Mouse (Mus musculus) right cerebral cortex, adult 18-20 months (tissue): ENCODE data around the gene Itln1.

Source experiments
- DNase-seq: peaks from one replicate; pipeline ENCODE4 v3.0.0; 2022; ENCODE audit warnings: mixed read lengths

Gene Itln1

GRCm38 (mm10) chr1:171535194-171535593 is at the start of gene Itln1:
TSS of gene Itln1 (minus strand) at chr1:171535294.
- no peak for DNase-seq

- no peak for DNase-seq
Measured at GRCm38 (mm10) chr1:171584584-171584983, 49.5 kb upstream of the Itln1 start.

GRCm38 (mm10) chr1:171577168-171577567 is 42.1 kb upstream of the Itln1 start:
- DNase-seq = no peak

GRCm38 (mm10) chr1:171568436-171568835 is 33.3 kb upstream of the Itln1 start:
- no peak for DNase-seq

- no peak for DNase-seq
Measured at GRCm38 (mm10) chr1:171566777-171567176, 31.7 kb upstream of the Itln1 start.

GRCm38 (mm10) chr1:171565888-171566287 is 30.8 kb upstream of the Itln1 start:
- DNase-seq = no peak

- DNase-seq = no peak
Measured at GRCm38 (mm10) chr1:171564247-171564646, 29.2 kb upstream of the Itln1 start.

GRCm38 (mm10) chr1:171563042-171563441 is 27.9 kb upstream of the Itln1 start:
- DNase-seq = no peak

- no peak for DNase-seq
Measured at GRCm38 (mm10) chr1:171561639-171562225, 26.6 kb upstream of the Itln1 start.

GRCm38 (mm10) chr1:171561200-171561599 is 26.1 kb upstream of the Itln1 start:
- no peak for DNase-seq

GRCm38 (mm10) chr1:171560262-171560661 is 25.2 kb upstream of the Itln1 start:
- no peak for DNase-seq

GRCm38 (mm10) chr1:171558898-171559297 is 23.8 kb upstream of the Itln1 start, which contains the start of gene Cd244a:
TSS of gene Cd244a (plus strand) at chr1:171559193.
- DNase-seq = no peak

- no peak for DNase-seq
Measured at GRCm38 (mm10) chr1:171558407-171558806, 23.3 kb upstream of the Itln1 start.

- DNase-seq = no peak
Measured at GRCm38 (mm10) chr1:171556366-171556765, 21.3 kb upstream of the Itln1 start.

GRCm38 (mm10) chr1:171553359-171554341 is 18.6 kb upstream of the Itln1 start:
- DNase-seq = no peak

- no peak for DNase-seq
Measured at GRCm38 (mm10) chr1:171552230-171552629, 17.1 kb upstream of the Itln1 start.

- no peak for DNase-seq
Measured at GRCm38 (mm10) chr1:171551326-171551725, 16.2 kb upstream of the Itln1 start.

GRCm38 (mm10) chr1:171540694-171541093 is 5.6 kb upstream of the Itln1 start:
- DNase-seq = no peak

GRCm38 (mm10) chr1:171534557-171534956 is 537 bp downstream of the Itln1 start:
- DNase-seq = no peak

GRCm38 (mm10) chr1:171532830-171533229 is 2.3 kb downstream of the Itln1 start:
- DNase-seq = no peak

GRCm38 (mm10) chr1:171531367-171531766 is 3.7 kb downstream of the Itln1 start:
- DNase-seq = no peak

- no peak for DNase-seq
Measured at GRCm38 (mm10) chr1:171515557-171515956, 19.5 kb downstream of the Itln1 start.

- no peak for DNase-seq
Measured at GRCm38 (mm10) chr1:171515039-171515438, 20.1 kb downstream of the Itln1 start.

- DNase-seq = no peak
Measured at GRCm38 (mm10) chr1:171513760-171514159, 21.3 kb downstream of the Itln1 start.
